Mouse (Mus musculus): ENCODE results near the gene Plin4.

The Plin4 gene

GRCm38 (mm10) chr17:56109219-56110051, at the start of gene Plin4:
Plin4 (minus strand) TSS chr17:56109803.
- DNase-seq (ENCODE audit: low read depth, low spot score), result no peak

GRCm38 (mm10) chr17:56153643-56154042, 44.0 kb upstream of the Plin4 start:
- DNase-seq (ENCODE audit: low read depth, low spot score), result no peak

- DNase-seq (ENCODE audit: low read depth, low spot score), result no peak
Measured at GRCm38 (mm10) chr17:56149897-56150296, 40.3 kb upstream of the Plin4 start.

GRCm38 (mm10) chr17:56148790-56149618, 39.4 kb upstream of the Plin4 start:
- no peak for DNase-seq (ENCODE audit: low read depth, low spot score)

- no peak for DNase-seq (ENCODE audit: low read depth, low spot score)
Measured at GRCm38 (mm10) chr17:56148280-56148679, 38.7 kb upstream of the Plin4 start.

- DNase-seq (ENCODE audit: low read depth, low spot score), result no peak
Measured at GRCm38 (mm10) chr17:56147420-56147819, 37.8 kb upstream of the Plin4 start.

- no peak for DNase-seq (ENCODE audit: low read depth, low spot score)
Measured at GRCm38 (mm10) chr17:56146131-56146530, 36.5 kb upstream of the Plin4 start.

- no peak for DNase-seq (ENCODE audit: low read depth, low spot score)
Measured at GRCm38 (mm10) chr17:56144546-56144945, 34.9 kb upstream of the Plin4 start.

GRCm38 (mm10) chr17:56141702-56142605, 32.4 kb upstream of the Plin4 start:
- no peak for DNase-seq (ENCODE audit: low read depth, low spot score)

GRCm38 (mm10) chr17:56139858-56140595, 30.4 kb upstream of the Plin4 start, which contains the start of gene Sema6b:
Sema6b (minus strand) TSS chr17:56140343.
- DNase-seq (ENCODE audit: low read depth, low spot score), result peak; percentile 70

GRCm38 (mm10) chr17:56139355-56139754, 29.8 kb upstream of the Plin4 start:
- DNase-seq (ENCODE audit: low read depth, low spot score), result no peak

- no peak for DNase-seq (ENCODE audit: low read depth, low spot score)
Measured at GRCm38 (mm10) chr17:56137839-56138613, 28.4 kb upstream of the Plin4 start.

GRCm38 (mm10) chr17:56136558-56136957, 27.0 kb upstream of the Plin4 start:
- DNase-seq (ENCODE audit: low read depth, low spot score), result no peak

- no peak for DNase-seq (ENCODE audit: low read depth, low spot score)
Measured at GRCm38 (mm10) chr17:56134463-56134971, 24.9 kb upstream of the Plin4 start.

- DNase-seq (ENCODE audit: low read depth, low spot score), result no peak
Measured at GRCm38 (mm10) chr17:56133457-56134363, 24.1 kb upstream of the Plin4 start.

- no peak for DNase-seq (ENCODE audit: low read depth, low spot score)
Measured at GRCm38 (mm10) chr17:56132661-56133060, 23.1 kb upstream of the Plin4 start.

GRCm38 (mm10) chr17:56131814-56132213, 22.2 kb upstream of the Plin4 start:
- DNase-seq (ENCODE audit: low read depth, low spot score), result no peak

- no peak for DNase-seq (ENCODE audit: low read depth, low spot score)
Measured at GRCm38 (mm10) chr17:56131136-56131535, 21.5 kb upstream of the Plin4 start.

GRCm38 (mm10) chr17:56128246-56128645, 18.6 kb upstream of the Plin4 start:
- DNase-seq (ENCODE audit: low read depth, low spot score), result no peak

All from telencephalon, adult 2 months (tissue).